Mouse (Mus musculus) stomach, embryonic 14.5 days (tissue): ENCODE measurements around the gene Anapc2. TPM values are rescaled to one million over a fixed set of nuclear protein-coding genes. Genes with fewer than 3 reads are reported as not detected.

Source experiments
- ATAC-seq: fragments of 200-750 bp; cut with Nextera tagmentation; 2 replicates; pipeline ENCODE4 v1.8.0; 2017; ENCODE audit warnings: low read depth, moderate TSS enrichment; ENCODE audit not compliant: insufficient number of reproducible peaks, insufficient read depth, low FRiP score
- H3K27ac ChIP-seq: fragments of 300-500 bp; sonication (generic); 2 replicates; pipeline ENCODE4 v1.5.1; 2014; ENCODE audit warnings: mild to moderate bottlenecking, low read length, moderate library complexity, mixed read lengths
- H3K27me3 ChIP-seq: fragments of 300-500 bp; sonication (generic); 2 replicates; pipeline ENCODE4 v1.6.1; 2014; ENCODE audit warnings: low read length, control low read depth, mixed read lengths; ENCODE audit not compliant: control insufficient read depth, insufficient read depth
- H3K36me3 ChIP-seq: fragments of 300-500 bp; sonication (generic); 2 replicates; pipeline ENCODE4 v1.6.1; 2014; ENCODE audit warnings: mild to moderate bottlenecking, control low read depth, low read length, moderate library complexity, mixed read lengths; ENCODE audit not compliant: control insufficient read depth, insufficient read depth
- H3K4me1 ChIP-seq: fragments of 300-500 bp; sonication (generic); 2 replicates; pipeline ENCODE4 v1.6.1; 2014; ENCODE audit warnings: low read length, control low read depth, mixed read lengths; ENCODE audit not compliant: control insufficient read depth, insufficient read depth
- H3K4me2 ChIP-seq: fragments of 300-500 bp; sonication (generic); replicated peaks from 2 replicates; pipeline ENCODE4 v1.6.1; 2014; ENCODE audit warnings: low read depth, low read length, control low read depth
- H3K4me3 ChIP-seq: fragments of 300-500 bp; sonication (generic); 2 replicates; pipeline ENCODE4 v1.5.1; 2014; ENCODE audit warnings: low read depth, low read length, control low read depth
- H3K9ac ChIP-seq: fragments of 300-500 bp; sonication (generic); replicated peaks from 2 replicates; pipeline ENCODE4 v1.6.1; 2014; ENCODE audit warnings: low read depth, mild to moderate bottlenecking, control low read depth, low read length, moderate library complexity, mixed read lengths
- H3K9me3 ChIP-seq: fragments of 300-500 bp; sonication (generic); 2 replicates; pipeline ENCODE4 v1.6.1; 2016; ENCODE audit warnings: low read depth, low read length, control low read depth; ENCODE audit not compliant: control insufficient read depth
- WGBS: fragments of 180-500 bp; shearing (Covaris S2); extraction: QIAGEN DNeasy Blood & Tissue Kit; methylation state at CpG from one replicate; pipeline ENCODE4 v1.1.7; 2014; 5-methylcytosine and 5-hydroxymethylcytosine counted together
- polyA plus RNA-seq: library from polyadenylated mRNA; unstranded; fragments of >200 nt; fragmentation: Nextera tagmentation; extraction: Ambion mirVana; gene quantifications from 2 replicates; pipeline ENCODE4 v1.2.1, GENCODE M21; 2014

The Anapc2 gene
- polyA plus RNA-seq, 1 experiment from 2014 or later, result 116 TPM

GRCm38 (mm10) chr2:25261870-25262269 is 10.4 kb upstream of the Anapc2 start:
- Histone ChIP-seq H3K27me3 (no peaks in the 10 kb centered on the region; the same call in none of the 2 replicates), H3K4me3 (peak overlapping the region; percentile 50), H3K27ac (no peak overlapping the region), H3K9ac (no peak overlapping the region), H3K9me3 (no peaks in the 10 kb centered on the region), H3K4me1 (peaks cover 9% of the 10 kb centered on the region; the same call in 1 of the 2 replicates), H3K4me2 (peak overlapping the region; percentile 99), H3K36me3 (no peaks in the 10 kb centered on the region)
- WGBS, result 48% methylated on average over 11 of the region's 12 CpGs
- no peak for ATAC-seq

GRCm38 (mm10) chr2:25262291-25262767 is 9.9 kb upstream of the Anapc2 start, which contains the start of gene Tprn:
Gene Tprn, plus strand, starts transcription at chr2:25262618.
- ATAC-seq, result peak; percentile 97
- no peak within 1 kb of the TSS for H3K27ac ChIP-seq
- peak within 1 kb of the TSS; percentile 50 for H3K4me3 ChIP-seq
- H3K4me1 ChIP-seq, result peaks cover 9% of the 10 kb centered on the region; the same call in 1 of the 2 replicates
- no peaks in the 10 kb centered on the region for H3K36me3 ChIP-seq
- H3K9ac ChIP-seq, result peak within 1 kb of the TSS; percentile 23
- under 1% methylated on average over 39 of the region's 39 CpGs for WGBS
- no peaks in the 10 kb centered on the region; the same call in none of the 2 replicates for H3K27me3 ChIP-seq
- H3K4me2 ChIP-seq, result peak within 1 kb of the TSS; percentile 99
- no peaks in the 10 kb centered on the region for H3K9me3 ChIP-seq

GRCm38 (mm10) chr2:25262795-25263622 is 9.3 kb upstream of the Anapc2 start:
- under 1% methylated on average over 82 of the region's 82 CpGs for WGBS
- H3K27ac ChIP-seq, result no peak overlapping the region
- ATAC-seq, result no peak
- no peaks in the 10 kb centered on the region; the same call in 1 of the 2 replicates for H3K36me3 ChIP-seq
- H3K9me3 ChIP-seq, result no peaks in the 10 kb centered on the region
- peak overlapping the region; percentile 50 for H3K4me3 ChIP-seq
- H3K4me2 ChIP-seq, result peak overlapping the region; percentile 99
- H3K9ac ChIP-seq, result peak overlapping the region; percentile 23
- peaks cover 9% of the 10 kb centered on the region; the same call in 1 of the 2 replicates for H3K4me1 ChIP-seq
- no peaks in the 10 kb centered on the region; the same call in none of the 2 replicates for H3K27me3 ChIP-seq

- H3K4me2 ChIP-seq, result peak overlapping the region; percentile 99
- H3K27ac ChIP-seq, result no peak overlapping the region
- 22% methylated on average over 12 of the region's 12 CpGs for WGBS
- H3K9me3 ChIP-seq, result no peaks in the 10 kb centered on the region
- ATAC-seq, result no peak
- peak overlapping the region; percentile 23; the same call in 1 of the 2 replicates for H3K9ac ChIP-seq
- H3K27me3 ChIP-seq, result no peaks in the 10 kb centered on the region; the same call in none of the 2 replicates
- peak overlapping the region; percentile 50 for H3K4me3 ChIP-seq
- no peaks in the 10 kb centered on the region; the same call in 1 of the 2 replicates for H3K36me3 ChIP-seq
- H3K4me1 ChIP-seq, result peaks cover 9% of the 10 kb centered on the region; the same call in 1 of the 2 replicates
Observed at GRCm38 (mm10) chr2:25263623-25264285, 8.5 kb upstream of the Anapc2 start.

- Histone ChIP-seq H3K27me3 (no peaks in the 10 kb centered on the region; the same call in none of the 2 replicates), H3K36me3 (no peaks in the 10 kb centered on the region; the same call in 1 of the 2 replicates), H3K9me3 (no peaks in the 10 kb centered on the region), H3K4me3 (no peak overlapping the region), H3K4me1 (peaks cover 9% of the 10 kb centered on the region; the same call in 1 of the 2 replicates), H3K27ac (no peak overlapping the region), H3K4me2 (peak overlapping the region; percentile 99; the same call in 1 of the 2 replicates), H3K9ac (no peak overlapping the region)
- ATAC-seq, result no peak
- WGBS, result 76% methylated on average over 5 of the region's 5 CpGs
Observed at GRCm38 (mm10) chr2:25264286-25264660, 8.0 kb upstream of the Anapc2 start.

- Histone ChIP-seq H3K9me3 (no peaks in the 10 kb centered on the region), H3K27ac (no peak overlapping the region), H3K4me2 (0 out of 2 replicates have a peak overlapping the region, but pooled peaks have one; percentile 10), H3K4me3 (no peak overlapping the region), H3K36me3 (peaks cover 2% of the 10 kb centered on the region; the same call in 1 of the 2 replicates), H3K4me1 (peaks cover 9% of the 10 kb centered on the region; the same call in 1 of the 2 replicates), H3K9ac (no peak overlapping the region), H3K27me3 (no peaks in the 10 kb centered on the region; the same call in none of the 2 replicates)
- no peak for ATAC-seq
- 70% methylated on average over 3 of the region's 3 CpGs for WGBS
Observed at GRCm38 (mm10) chr2:25264851-25265250, 7.4 kb upstream of the Anapc2 start.

GRCm38 (mm10) chr2:25265897-25266656 is 6.2 kb upstream of the Anapc2 start:
- H3K9ac ChIP-seq, result no peak overlapping the region; the same call in 1 of the 2 replicates

More at GRCm38 (mm10) chr2:25265897-25266656, 6.2 kb upstream of the Anapc2 start:
- 57% methylated on average over 6 of the region's 6 CpGs for WGBS
- Histone ChIP-seq H3K4me1 (peaks cover 12% of the 10 kb centered on the region; the same call in 1 of the 2 replicates), H3K4me3 (no peak overlapping the region), H3K9me3 (no peaks in the 10 kb centered on the region), H3K4me2 (peak overlapping the region; percentile 24; the same call in 1 of the 2 replicates), H3K27me3 (no peaks in the 10 kb centered on the region; the same call in none of the 2 replicates), H3K36me3 (peaks cover 13% of the 10 kb centered on the region; the same call in 1 of the 2 replicates), H3K27ac (peak overlapping the region; percentile 18; the same call in 1 of the 2 replicates)
- ATAC-seq, result no peak
